Mouse (Mus musculus) CH12.LX (cell line): Measurements from ENCODE around the gene Frmd4a. TPM values are rescaled to one million over a fixed set of nuclear protein-coding genes. Genes with fewer than 3 reads are reported as not detected.

Source experiments
- DNase-seq: peaks from one replicate; pipeline ENCODE4 v3.0.0-alpha.2; 2013; ENCODE audit errors: extremely low read depth
- H3K27ac ChIP-seq: 2 replicates; pipeline ENCODE4 v1.5.1; 2012; ENCODE audit warnings: low read depth, mild to moderate bottlenecking, control low read depth, moderate library complexity; ENCODE audit not compliant: insufficient read depth
- H3K27me3 ChIP-seq: replicated peaks from 2 replicates; pipeline ENCODE3; 2012; ENCODE audit warnings: inconsistent platforms
- H3K36me3 ChIP-seq, 2 experiments: replicated peaks in 1 of 2; 2 replicates each; pipeline versions ENCODE3 to v1.6.1; 2012; ENCODE audit warnings: inconsistent platforms in 1 of 2, low read length in 1 of 2, mild to moderate bottlenecking in 1 of 2, mixed read lengths in 1 of 2, moderate library complexity in 1 of 2; ENCODE audit not compliant: control insufficient read depth in 1 of 2, insufficient read depth in 1 of 2
- H3K4me1 ChIP-seq, 2 experiments: 2 replicates each; pipeline ENCODE4 v1.6.1; 2012; ENCODE audit warnings: inconsistent platforms in 1 of 2, moderate library complexity in 1 of 2; ENCODE audit not compliant: insufficient read depth in 2 of 2, control insufficient read depth in 1 of 2
- H3K4me2 ChIP-seq: 2 replicates; pipeline ENCODE4 v1.6.1; 2012; ENCODE audit warnings: low read depth, mild to moderate bottlenecking, control low read depth; ENCODE audit not compliant: poor library complexity, insufficient read depth, severe bottlenecking
- H3K4me3 ChIP-seq, 3 experiments: fragments of 150-350 bp in 1 of 3; sonication (generic) in 1 of 3; replicated peaks in 1 of 3; 2 replicates each; pipeline versions ENCODE3 to v1.5.1; 2011 to 2012; ENCODE audit warnings: low read depth in 2 of 3, low read length in 2 of 3, mild to moderate bottlenecking in 2 of 3, moderate library complexity in 2 of 3, control low read depth in 1 of 3, improper control_type of control experiment in 1 of 3, inconsistent platforms in 1 of 3, mixed read lengths in 1 of 3; ENCODE audit not compliant: poor library complexity in 1 of 3
- H3K79me2 ChIP-seq: replicated peaks from 2 replicates; pipeline ENCODE4 v1.6.1; 2012; ENCODE audit warnings: mild to moderate bottlenecking, moderate library complexity; ENCODE audit not compliant: control insufficient read depth, poor library complexity, insufficient read depth, severe bottlenecking; ENCODE audit errors: extremely low read depth
- H3K9ac ChIP-seq: 2 replicates; pipeline ENCODE4 v1.6.1; 2012; ENCODE audit warnings: low read depth, mild to moderate bottlenecking, control low read depth, moderate library complexity; ENCODE audit not compliant: insufficient read depth
- H3K9me3 ChIP-seq: replicated peaks from 2 replicates; pipeline ENCODE3; 2012; ENCODE audit warnings: low read length, inconsistent platforms, mixed read lengths
- CTCF ChIP-seq, 2 experiments: IDR thresholded peaks in 1 of 2; conservative IDR thresholded peaks in 1 of 2; 2 replicates each; pipeline ENCODE4 v1.5.1; 2011 to 2012; ENCODE audit warnings: low read depth in 2 of 2, low read length in 2 of 2, improper control_type of control experiment in 1 of 2, inconsistent platforms in 1 of 2, mild to moderate bottlenecking in 1 of 2, moderate library complexity in 1 of 2
- ETS1 ChIP-seq: conservative IDR thresholded peaks from 2 replicates; pipeline ENCODE4 v1.6.1; 2012; ENCODE audit warnings: low read depth, mild to moderate bottlenecking, inconsistent platforms, low read length, improper control_type of control experiment, moderate library complexity
- HCFC1 ChIP-seq: IDR thresholded peaks from 2 replicates; pipeline ENCODE4 v1.6.1; 2012; ENCODE audit warnings: low read depth, mild to moderate bottlenecking, inconsistent platforms, low read length, improper control_type of control experiment
- MAFK ChIP-seq: IDR thresholded peaks from 2 replicates; pipeline ENCODE4 v1.6.1; 2011; ENCODE audit warnings: low read length, improper control_type of control experiment; ENCODE audit not compliant: insufficient replicate concordance
- RCOR1 ChIP-seq: conservative IDR thresholded peaks from 2 replicates; pipeline ENCODE4 v1.6.1; 2012; ENCODE audit warnings: low read depth, mild to moderate bottlenecking, inconsistent platforms, low read length, improper control_type of control experiment
- UBTF ChIP-seq: IDR thresholded peaks from 2 replicates; pipeline ENCODE4 v1.6.1; 2012; ENCODE audit warnings: low read depth, mild to moderate bottlenecking, inconsistent platforms, low read length, improper control_type of control experiment, moderate library complexity
- USF1 ChIP-seq: IDR thresholded peaks from 2 replicates; pipeline ENCODE4 v1.6.1; 2014; ENCODE audit warnings: low read depth, mild to moderate bottlenecking, inconsistent platforms, low read length, improper control_type of control experiment
- ZKSCAN1 ChIP-seq: IDR thresholded peaks from 2 replicates; pipeline ENCODE4 v1.6.1; 2012; ENCODE audit warnings: low read depth, inconsistent platforms, low read length, improper control_type of control experiment, borderline replicate concordance
- dilution Hi-C: fragments of 300-500 bp; cut with MboI; formaldehyde crosslinking; loops from 2 replicates; pipeline ENCODE4 v1.14.3; 2020; ENCODE audit warnings: low sequenced_read_pairs; ENCODE audit not compliant: extremely low pct_unique_long_range_greater_than_20kb, extremely low pct_ligation_motif_present
- in situ Hi-C: fragments of 300-500 bp; cut with MboI; formaldehyde crosslinking; loops from 3 replicates; pipeline ENCODE4 v1.14.3; 2019; ENCODE audit warnings: low sequenced_read_pairs, low pct_ligation_motif_present, low pct_unique_long_range_greater_than_20kb, mixed read lengths
- polyA plus RNA-seq: library from polyadenylated mRNA; unstranded; fragments of >175 nt; gene quantifications from 2 replicates; pipeline ENCODE4 v1.2.1, GENCODE M21; 2012; ENCODE audit warnings: low read depth; ENCODE audit not compliant: insufficient read length
- total RNA-seq, 2 experiments: library from RNA; depleted of rRNA; stranded (reverse); fragments of 300-350 nt in 1 of 2; fragments of >200 nt in 1 of 2; gene quantifications; 2 replicates each; pipeline ENCODE4 v1.2.3; 2012 to 2014

Gene Frmd4a
- total and polyA plus RNA-seq, 3 experiments: 0.13 to 2.0 (median 0.32) TPM

- Histone ChIP-seq H3K27me3 (no peaks in the 10 kb centered on the region), H3K9me3 (no peaks in the 10 kb centered on the region), H3K4me2 (no peak overlapping the region), H3K4me1 (0 out of 4 replicates have a peak, but pooled peaks cover 0 to 4% of the 10 kb centered on the region in 2 experiments), H3K9ac (no peak overlapping the region), H3K4me3 (no peak overlapping the region), H3K27ac (no peak overlapping the region)
- DNase-seq: no peak
- dilution Hi-C loops (no loop called here), in situ Hi-C loops (no loop called here)
- TF ChIP-seq ZKSCAN1 (no peak), MAFK (no peak), USF1 (no peak)
- TF ChIP-seq, all 38 proteins: peak for 0
- Histone ChIP-seq H3K79me2 (no peaks in the 10 kb centered on the region), H3K36me3 (no peaks in the 10 kb centered on the region)
Measured at GRCm38 (mm10) chr2:4083877-4084276, 66.4 kb downstream of the Frmd4a start.

- Histone ChIP-seq H3K27me3 (no peaks in the 10 kb centered on the region), H3K4me2 (no peak overlapping the region), H3K4me1 (no peaks in the 10 kb centered on the region), H3K4me3 (no peak overlapping the region), H3K79me2 (no peaks in the 10 kb centered on the region), H3K9ac (no peak overlapping the region), H3K9me3 (no peaks in the 10 kb centered on the region), H3K27ac (no peak overlapping the region), H3K36me3 (no peaks in the 10 kb centered on the region)
- no peak for DNase-seq
- TF ChIP-seq RCOR1 (no peak), ETS1 (no peak), ZKSCAN1 (no peak), HCFC1 (no peak), UBTF (no peak), USF1 (no peak)
- dilution Hi-C loops: no loop called here
- in situ Hi-C loops: no loop called here
Measured at GRCm38 (mm10) chr2:4097601-4098000, 80.1 kb downstream of the Frmd4a start.

- Histone ChIP-seq H3K4me3 (no peak overlapping the region), H3K4me2 (no peak overlapping the region), H3K4me1 (no peaks in the 10 kb centered on the region), H3K79me2 (no peaks in the 10 kb centered on the region), H3K27ac (no peak overlapping the region), H3K9ac (no peak overlapping the region), H3K36me3 (no peaks in the 10 kb centered on the region), H3K9me3 (no peaks in the 10 kb centered on the region), H3K27me3 (no peaks in the 10 kb centered on the region)
- dilution Hi-C loops: no loop called here
- DNase-seq: no peak
- TF ChIP-seq MAFK (no peak), CTCF (conservative IDR thresholded peaks at IDR 0.05 in 1 of 2, IDR thresholded peaks at IDR 0.05 in 1 of 2; ENCODE audit: low read depth in 2 of 2, low read length in 2 of 2) (no peak)
- in situ Hi-C loops: no loop called here
Measured at GRCm38 (mm10) chr2:4098948-4099776, 81.6 kb downstream of the Frmd4a start.
